Mouse (Mus musculus) intestine, embryonic 14.5 days (tissue): ENCODE results near the gene Fam206a. TPM values are rescaled to one million over a fixed set of nuclear protein-coding genes. Genes with fewer than 3 reads are reported as not detected.

Source experiments
- ATAC-seq: fragments of 200-750 bp; cut with Nextera tagmentation; replicated peaks from 2 replicates; pipeline ENCODE4 v1.8.0; 2017; ENCODE audit warnings: low read depth, moderate number of reproducible peaks, moderate TSS enrichment, moderate library complexity; ENCODE audit not compliant: low FRiP score, low TSS enrichment
- DNase-seq: peaks from one replicate; pipeline ENCODE4 v3.0.0-alpha.2; 2018; ENCODE audit warnings: low spot score
- H3K27ac ChIP-seq: fragments of 300-500 bp; sonication (generic); 2 replicates; pipeline ENCODE4 v1.5.1; 2014; ENCODE audit warnings: low read depth, mild to moderate bottlenecking, control low read depth
- H3K27me3 ChIP-seq: fragments of 300-500 bp; sonication (generic); replicated peaks from 2 replicates; pipeline ENCODE4 v1.6.1; 2014; ENCODE audit warnings: low read length, control low read depth; ENCODE audit not compliant: control insufficient read depth, insufficient read depth
- H3K36me3 ChIP-seq: fragments of 300-500 bp; sonication (generic); 2 replicates; pipeline ENCODE4 v1.6.1; 2014; ENCODE audit warnings: low read length, control low read depth; ENCODE audit not compliant: control insufficient read depth, insufficient read depth
- H3K4me1 ChIP-seq: fragments of 300-500 bp; sonication (generic); replicated peaks from 2 replicates; pipeline ENCODE4 v1.6.1; 2014; ENCODE audit warnings: low read length, control low read depth, mixed read lengths; ENCODE audit not compliant: control insufficient read depth, insufficient read depth
- H3K4me2 ChIP-seq: fragments of 300-500 bp; sonication (generic); 2 replicates; pipeline ENCODE4 v1.6.1; 2014; ENCODE audit warnings: low read length
- H3K4me3 ChIP-seq: fragments of 300-500 bp; sonication (generic); 2 replicates; pipeline ENCODE4 v1.5.1; 2014; ENCODE audit warnings: low read depth, low read length, control low read depth, mixed read lengths
- H3K9ac ChIP-seq: fragments of 300-500 bp; sonication (generic); 2 replicates; pipeline ENCODE4 v1.6.1; 2014; ENCODE audit warnings: mild to moderate bottlenecking, low read length
- H3K9me3 ChIP-seq: fragments of 300-500 bp; sonication (generic); 2 replicates; pipeline ENCODE4 v1.6.1; 2016; ENCODE audit warnings: low read length, control low read depth; ENCODE audit not compliant: control insufficient read depth
- WGBS: fragments of 180-500 bp; shearing (Covaris S2); extraction: QIAGEN DNeasy Blood & Tissue Kit; methylation state at CpG from one replicate; pipeline ENCODE4 v1.1.7; 2014; 5-methylcytosine and 5-hydroxymethylcytosine counted together
- polyA plus RNA-seq: library from polyadenylated mRNA; unstranded; fragments of >200 nt; fragmentation: Nextera tagmentation; extraction: Ambion mirVana; gene quantifications from 2 replicates; pipeline ENCODE4 v1.2.1, GENCODE M21; 2014

Gene Fam206a
- polyA plus RNA-seq, 1 experiment from 2014 or later, result 19.5 TPM

DNA sequence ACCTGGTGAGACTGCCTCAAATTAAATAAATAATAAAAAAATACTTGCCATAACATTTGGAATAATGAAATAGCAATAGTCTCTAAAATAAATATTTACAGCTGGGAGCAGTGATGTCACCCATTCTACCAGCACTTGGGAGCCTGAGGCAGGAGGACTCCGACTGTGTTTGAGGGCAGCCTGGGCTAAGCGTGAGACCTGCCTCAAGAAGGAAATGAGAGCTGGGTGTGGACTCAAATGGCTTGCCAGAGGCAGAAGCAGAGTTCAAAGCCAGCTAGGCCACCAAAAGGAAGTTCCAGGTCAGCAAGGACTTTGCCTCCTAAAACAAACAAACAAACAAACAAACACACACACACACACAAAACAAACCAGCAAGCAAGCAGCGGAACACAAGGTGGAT, 45.3 kb downstream of the Fam206a start:
- 86% methylated on average over 3 of the region's 3 CpGs for WGBS
- DNase-seq (no peak), ATAC-seq (no peak)

DNA sequence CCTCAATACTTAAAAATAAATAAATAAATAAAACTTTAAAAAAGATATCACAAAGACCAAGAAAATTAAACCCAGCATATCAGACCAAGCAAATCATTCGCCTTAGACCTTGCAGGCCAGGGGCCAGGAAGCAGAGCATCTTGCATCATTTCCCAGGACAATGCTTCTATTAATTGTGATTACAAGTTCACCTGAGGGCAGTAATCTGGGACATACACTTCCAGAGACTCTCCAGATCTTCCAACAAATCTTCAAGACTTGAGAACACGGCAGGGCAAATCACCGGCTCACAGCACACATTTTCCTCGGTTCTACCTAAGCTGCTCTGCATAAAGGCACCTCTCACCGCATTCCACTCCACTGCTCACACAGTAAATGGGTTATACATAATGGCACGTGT, 45.9 kb downstream of the Fam206a start:
- H3K9ac ChIP-seq, result no peak overlapping the region
- DNase-seq, result no peak
- no peaks in the 10 kb centered on the region for H3K27me3 ChIP-seq
- H3K4me3 ChIP-seq, result no peak overlapping the region
- ATAC-seq, result no peak
- no peak overlapping the region for H3K4me2 ChIP-seq
- no peak overlapping the region for H3K27ac ChIP-seq
- peaks cover 6% of the 10 kb centered on the region; the same call in 1 of the 2 replicates for H3K36me3 ChIP-seq
- 90% methylated on average over 6 of the region's 6 CpGs for WGBS
- 0 out of 2 replicates have a peak, but pooled peaks cover 5% of the 10 kb centered on the region for H3K4me1 ChIP-seq
- peaks cover 4% of the 10 kb centered on the region; the same call in 1 of the 2 replicates for H3K9me3 ChIP-seq

More for the DNA sequence above, 45.3 kb downstream of the Fam206a start:
- H3K36me3 ChIP-seq, result peaks cover 6% of the 10 kb centered on the region; the same call in 1 of the 2 replicates
- no peaks in the 10 kb centered on the region for H3K27me3 ChIP-seq
- no peak overlapping the region for H3K27ac ChIP-seq
- no peak overlapping the region for H3K4me2 ChIP-seq
- H3K4me1 ChIP-seq, result 0 out of 2 replicates have a peak, but pooled peaks cover 5% of the 10 kb centered on the region
- no peak overlapping the region for H3K4me3 ChIP-seq
- peaks cover 4% of the 10 kb centered on the region; the same call in 1 of the 2 replicates for H3K9me3 ChIP-seq
- no peak overlapping the region for H3K9ac ChIP-seq

DNA sequence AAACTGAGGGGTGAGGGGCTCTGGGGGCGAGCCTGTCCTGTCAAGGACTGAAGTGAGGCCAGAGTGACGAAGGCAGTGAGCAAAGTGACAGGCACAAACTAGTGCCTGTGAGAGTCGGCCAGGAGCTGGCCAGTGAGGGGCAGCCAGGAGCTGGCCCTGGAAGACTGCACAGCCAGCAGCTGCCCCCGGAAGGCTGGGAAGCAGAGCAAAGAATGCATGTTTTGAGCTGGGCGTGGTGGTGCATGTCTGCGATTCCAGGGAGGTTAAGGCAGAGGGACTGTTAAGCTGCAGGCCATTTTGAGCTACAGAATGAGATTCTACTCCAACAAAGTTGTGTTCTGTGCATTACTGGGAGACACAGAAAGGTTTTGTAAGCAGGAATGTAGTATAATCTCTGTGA, 48.6 kb downstream of the Fam206a start:
- H3K9me3 ChIP-seq, result no peaks in the 10 kb centered on the region
- H3K9ac ChIP-seq, result no peak overlapping the region
- DNase-seq, result peak; percentile 51
- 0 out of 2 replicates have a peak, but pooled peaks cover 5% of the 10 kb centered on the region for H3K4me1 ChIP-seq
- H3K4me2 ChIP-seq, result no peak overlapping the region
- H3K27ac ChIP-seq, result 0 out of 2 replicates have a peak overlapping the region, but pooled peaks have one; percentile 43
- H3K4me3 ChIP-seq, result no peak overlapping the region
- no peaks in the 10 kb centered on the region for H3K27me3 ChIP-seq
- 17% methylated on average over 6 of the region's 6 CpGs for WGBS
- no peaks in the 10 kb centered on the region for H3K36me3 ChIP-seq
- ATAC-seq, result no peak

DNA sequence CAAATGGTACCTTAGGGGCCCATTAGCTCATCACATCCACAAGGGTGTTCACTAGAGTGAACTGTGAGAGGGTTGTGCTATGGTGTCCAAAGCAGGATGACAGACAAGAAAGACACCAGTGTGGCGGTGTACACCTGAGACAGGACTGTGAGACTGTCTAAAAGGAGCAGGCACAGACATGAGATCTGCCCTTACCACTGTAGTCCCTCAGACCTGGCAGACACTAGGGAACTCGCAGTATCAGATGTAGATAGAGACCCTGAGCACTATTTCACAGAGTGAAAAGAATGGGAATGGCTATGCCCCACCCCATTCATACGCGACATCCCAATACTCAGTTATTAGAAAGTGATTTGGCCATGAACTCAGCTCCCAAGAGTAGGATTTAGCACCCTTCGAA, 53.8 kb downstream of the Fam206a start:
- ATAC-seq (no peak), DNase-seq (no peak)
- Histone ChIP-seq H3K4me1 (0 out of 2 replicates have a peak, but pooled peaks cover under 1% of the 10 kb centered on the region), H3K9ac (no peak overlapping the region), H3K4me2 (no peak overlapping the region), H3K27me3 (no peaks in the 10 kb centered on the region), H3K36me3 (no peaks in the 10 kb centered on the region), H3K27ac (no peak overlapping the region), H3K4me3 (no peak overlapping the region), H3K9me3 (no peaks in the 10 kb centered on the region)
- 90% methylated on average over 5 of the region's 5 CpGs for WGBS

DNA sequence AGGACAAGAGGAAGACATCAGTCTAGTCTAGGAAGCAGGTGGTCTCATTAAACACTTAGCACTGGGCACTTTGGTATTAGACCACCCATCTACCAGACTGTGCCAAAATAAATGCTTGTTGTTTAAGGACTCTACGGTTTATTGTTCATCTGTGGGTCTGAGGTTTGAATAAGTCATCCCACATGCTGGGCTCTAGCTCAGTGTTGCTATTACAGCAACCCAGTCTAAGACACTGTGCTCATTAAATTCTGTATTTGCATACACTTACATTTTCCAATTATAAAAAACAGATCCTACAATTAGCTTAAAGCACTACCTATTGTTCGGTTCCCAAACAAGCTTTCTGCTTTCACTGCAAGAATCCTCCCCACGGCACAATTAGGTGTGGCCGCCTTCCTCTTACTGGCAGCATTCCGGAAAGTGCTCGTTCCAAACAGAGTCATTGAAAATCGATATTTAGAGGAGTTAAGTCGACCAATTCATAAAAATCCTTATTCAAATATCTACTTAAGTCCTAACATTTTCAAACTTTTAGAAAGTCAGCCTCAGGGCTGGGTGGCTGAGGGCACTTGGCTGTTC, 54.3 kb downstream of the Fam206a start:
- 83% methylated on average over 8 of the region's 8 CpGs for WGBS
- no peaks in the 10 kb centered on the region for H3K9me3 ChIP-seq
- H3K27me3 ChIP-seq, result no peaks in the 10 kb centered on the region
- no peak overlapping the region for H3K4me3 ChIP-seq
- H3K36me3 ChIP-seq, result no peaks in the 10 kb centered on the region
- no peaks in the 10 kb centered on the region for H3K4me1 ChIP-seq
- DNase-seq (no peak), ATAC-seq (no peak)
- no peak overlapping the region for H3K9ac ChIP-seq
- H3K4me2 ChIP-seq, result no peak overlapping the region
- no peak overlapping the region for H3K27ac ChIP-seq

DNA sequence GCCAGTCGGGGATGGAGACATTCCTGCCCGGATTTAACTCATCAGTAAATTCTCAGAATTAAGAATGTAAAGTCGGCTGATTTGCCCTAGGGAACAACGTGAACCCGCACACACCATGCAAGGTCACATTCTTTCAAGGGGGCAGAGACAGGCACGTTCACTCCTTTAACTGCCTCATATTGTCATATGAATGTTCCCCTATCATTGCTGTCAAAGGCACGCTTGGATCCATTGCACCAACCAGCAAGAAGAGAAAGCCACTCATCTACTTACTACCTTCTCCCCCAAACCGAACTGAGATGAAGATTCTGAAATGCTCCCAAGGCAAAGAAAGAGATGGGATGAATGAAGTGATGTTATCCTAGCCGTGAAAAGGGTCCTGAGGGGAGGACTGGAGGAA, 56.6 kb downstream of the Fam206a start:
- Histone ChIP-seq H3K4me3 (no peak overlapping the region), H3K9ac (no peak overlapping the region), H3K4me1 (peaks cover 2% of the 10 kb centered on the region), H3K9me3 (no peaks in the 10 kb centered on the region), H3K36me3 (no peaks in the 10 kb centered on the region), H3K27me3 (no peaks in the 10 kb centered on the region), H3K4me2 (no peak overlapping the region), H3K27ac (no peak overlapping the region)
- DNase-seq (no peak), ATAC-seq (no peak)
- 78% methylated on average over 9 of the region's 9 CpGs for WGBS

Other genes with a start within 250 kb of the Fam206a start
- gene Gm26657, start 62.3 kb upstream of the Fam206a start, polyA plus RNA-seq, result not detected in 2 replicates
- gene Actl7b, start 60.9 kb upstream of the Fam206a start, polyA plus RNA-seq, result not detected in 2 replicates
- gene Actl7a, start 58.9 kb upstream of the Fam206a start, polyA plus RNA-seq, result not detected in 2 replicates
- gene Elp1, start within 50 bp of the Fam206a start, polyA plus RNA-seq, result 64.8 and 68.1 TPM in 2 replicates
- gene Ctnnal1, start 62.8 kb downstream of the Fam206a start, polyA plus RNA-seq, result 29.7 and 30.4 TPM in 2 replicates
- gene Tmem245, start 145.1 kb downstream of the Fam206a start, polyA plus RNA-seq, result 11.1 and 11.4 TPM in 2 replicates
- gene Frrs1l, start 188.0 kb downstream of the Fam206a start, polyA plus RNA-seq, result 1.2 and 1.4 TPM in 2 replicates